Mouse (Mus musculus): ENCODE data around the gene Gspt1. TPM values are rescaled to one million over a fixed set of nuclear protein-coding genes. Genes with fewer than 3 reads are reported as not detected.
A peak's percentile ranks its signal among the peaks of the same experiment; 100 is the strongest.

Gspt1 gene
- polyA plus RNA-seq, 1 experiment from 2014 or later: 53.0 TPM

GRCm38 (mm10) chr16:11242401-11242800 is 11.7 kb downstream of the Gspt1 start:
- H3K4me1 ChIP-seq (ENCODE audit: control insufficient read depth, insufficient read depth, low read length): peaks cover 13% of the 10 kb centered on the region
- no peak overlapping the region for H3K4me2 ChIP-seq (ENCODE audit: low read depth, low read length)
- no peak for ATAC-seq
- no peaks in the 10 kb centered on the region for H3K9me3 ChIP-seq (ENCODE audit: control insufficient read depth, low read length)
- no peak overlapping the region for H3K9ac ChIP-seq (ENCODE audit: low read depth, low read length)
- WGBS: 79% methylated on average over 1 of the region's 1 CpGs
- peaks cover 3% of the 10 kb centered on the region; the same call in 1 of the 2 replicates for H3K36me3 ChIP-seq (ENCODE audit: control insufficient read depth, insufficient read depth, low read length)
- H3K4me3 ChIP-seq (ENCODE audit: low read length): no peak overlapping the region
- H3K27me3 ChIP-seq (replicated peaks; ENCODE audit: control insufficient read depth, insufficient read depth, low read length): no peaks in the 10 kb centered on the region
- H3K27ac ChIP-seq (ENCODE audit: low read length): no peak overlapping the region

DNA sequence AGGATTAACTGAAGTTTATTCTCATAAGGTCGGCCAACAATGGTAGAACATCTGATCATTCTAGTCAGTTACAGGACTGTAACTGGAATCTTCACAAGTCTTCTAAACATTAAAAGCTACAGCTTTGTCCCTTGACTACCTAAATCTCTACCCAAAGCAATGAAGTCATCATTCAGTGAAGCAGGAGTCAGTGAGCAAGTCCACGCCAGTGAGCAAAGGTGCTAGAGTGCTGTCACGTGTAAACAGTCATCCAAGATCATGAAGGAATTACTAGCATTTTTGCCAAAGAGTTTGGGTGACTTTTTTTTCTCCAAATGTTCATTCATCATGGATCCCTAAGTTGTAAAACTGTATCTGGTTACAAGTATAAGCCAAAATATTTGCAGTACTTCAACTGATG is 36.3 kb downstream of the Gspt1 start:
- H3K4me2 ChIP-seq (ENCODE audit: low read depth, low read length): no peak overlapping the region
- H3K4me1 ChIP-seq (ENCODE audit: control insufficient read depth, insufficient read depth, low read length): no peaks in the 10 kb centered on the region
- 82% methylated on average over 3 of the region's 3 CpGs for WGBS
- H3K27me3 ChIP-seq (replicated peaks; ENCODE audit: control insufficient read depth, insufficient read depth, low read length): no peaks in the 10 kb centered on the region
- no peak overlapping the region for H3K9ac ChIP-seq (ENCODE audit: low read depth, low read length)
- H3K36me3 ChIP-seq (ENCODE audit: control insufficient read depth, insufficient read depth, low read length): peaks cover 6% of the 10 kb centered on the region; the same call in 1 of the 2 replicates
- no peaks in the 10 kb centered on the region for H3K9me3 ChIP-seq (ENCODE audit: control insufficient read depth, low read length)
- no peak overlapping the region for H3K27ac ChIP-seq (ENCODE audit: low read length)
- H3K4me3 ChIP-seq (ENCODE audit: low read length): no peak overlapping the region
- ATAC-seq: no peak

- ATAC-seq: peak; percentile 57
Measured at GRCm38 (mm10) chr16:11203600-11204390, 50.3 kb downstream of the Gspt1 start.

GRCm38 (mm10) chr16:11202571-11203554 is 51.3 kb downstream of the Gspt1 start, which contains the start of gene Rsl1d1:
TSS of gene Rsl1d1 (minus strand) at chr16:11203331.
- H3K36me3 ChIP-seq (ENCODE audit: control insufficient read depth, insufficient read depth, low read length): 0 out of 2 replicates have a peak, but pooled peaks cover 5% of the 10 kb centered on the region

More at GRCm38 (mm10) chr16:11203600-11204390, 50.3 kb downstream of the Gspt1 start:
- peaks cover 10% of the 10 kb centered on the region for H3K4me1 ChIP-seq (ENCODE audit: control insufficient read depth, insufficient read depth, low read length)
- H3K9ac ChIP-seq (ENCODE audit: low read depth, low read length): peak overlapping the region; percentile 78
- H3K9me3 ChIP-seq (ENCODE audit: control insufficient read depth, low read length): no peaks in the 10 kb centered on the region
- H3K27me3 ChIP-seq (replicated peaks; ENCODE audit: control insufficient read depth, insufficient read depth, low read length): no peaks in the 10 kb centered on the region
- WGBS: 5% methylated on average over 24 of the region's 24 CpGs
- H3K4me2 ChIP-seq (ENCODE audit: low read depth, low read length): peak overlapping the region; percentile 80
- H3K27ac ChIP-seq (ENCODE audit: low read length): peak overlapping the region; percentile 49
- H3K4me3 ChIP-seq (ENCODE audit: low read length): peak overlapping the region; percentile 65
- no peaks in the 10 kb centered on the region for H3K36me3 ChIP-seq (ENCODE audit: control insufficient read depth, insufficient read depth, low read length)

DNA sequence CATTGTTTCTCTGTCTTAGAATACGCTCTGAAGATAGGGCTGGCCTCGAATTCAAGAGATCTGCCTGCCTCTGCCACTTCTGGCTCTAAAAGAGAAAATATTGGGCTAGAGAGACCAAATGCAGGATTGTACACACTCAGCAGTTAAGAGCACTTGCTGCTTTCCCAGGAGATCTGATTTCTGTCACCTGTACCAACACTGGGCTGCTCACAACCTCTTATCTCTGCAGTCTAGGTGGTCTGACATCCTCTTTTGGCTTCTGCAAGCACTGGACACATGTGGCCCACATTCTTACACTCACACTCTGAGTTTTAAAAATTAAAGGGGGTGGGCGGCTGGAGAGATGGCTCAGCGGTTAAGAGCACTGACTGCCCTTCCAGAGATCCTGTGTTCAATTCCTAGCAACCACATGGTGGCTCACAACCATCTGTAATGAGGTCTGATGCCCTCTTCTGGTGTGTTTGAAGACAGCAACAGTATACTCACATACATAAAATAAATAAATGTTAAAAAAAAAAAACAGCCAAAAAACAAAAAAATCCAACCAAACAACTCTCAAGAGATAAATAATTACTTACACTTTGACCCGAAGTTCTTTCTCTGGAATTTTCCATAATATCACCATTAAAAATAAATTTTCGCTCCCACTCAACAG is 52.3 kb downstream of the Gspt1 start:
- Histone ChIP-seq H3K27me3 (replicated peaks; ENCODE audit: control insufficient read depth, insufficient read depth, low read length) (no peaks in the 10 kb centered on the region), H3K27ac (ENCODE audit: low read length) (no peak overlapping the region), H3K36me3 (ENCODE audit: control insufficient read depth, insufficient read depth, low read length) (0 out of 2 replicates have a peak, but pooled peaks cover 5% of the 10 kb centered on the region), H3K9me3 (ENCODE audit: control insufficient read depth, low read length) (no peaks in the 10 kb centered on the region), H3K4me2 (ENCODE audit: low read depth, low read length) (peak overlapping the region; percentile 90), H3K9ac (ENCODE audit: low read depth, low read length) (no peak overlapping the region), H3K4me1 (ENCODE audit: control insufficient read depth, insufficient read depth, low read length) (peaks cover 10% of the 10 kb centered on the region), H3K4me3 (ENCODE audit: low read length) (peak overlapping the region; percentile 65)
- WGBS: 68% methylated on average over 6 of the region's 6 CpGs
- no peak for ATAC-seq

More at GRCm38 (mm10) chr16:11202571-11203554, 51.3 kb downstream of the Gspt1 start, which contains the start of gene Rsl1d1:
- peak within 1 kb of the TSS; percentile 90 for H3K4me2 ChIP-seq (ENCODE audit: low read depth, low read length)
- H3K4me1 ChIP-seq (ENCODE audit: control insufficient read depth, insufficient read depth, low read length): peaks cover 10% of the 10 kb centered on the region
- H3K9me3 ChIP-seq (ENCODE audit: control insufficient read depth, low read length): no peaks in the 10 kb centered on the region
- WGBS: under 1% methylated on average over 68 of the region's 68 CpGs
- H3K27me3 ChIP-seq (replicated peaks; ENCODE audit: control insufficient read depth, insufficient read depth, low read length): no peaks in the 10 kb centered on the region
- peak within 1 kb of the TSS; percentile 78 for H3K9ac ChIP-seq (ENCODE audit: low read depth, low read length)
- peak within 1 kb of the TSS; percentile 65 for H3K4me3 ChIP-seq (ENCODE audit: low read length)
- H3K27ac ChIP-seq (ENCODE audit: low read length): peak within 1 kb of the TSS; percentile 78
- ATAC-seq: peak; percentile 99

DNA sequence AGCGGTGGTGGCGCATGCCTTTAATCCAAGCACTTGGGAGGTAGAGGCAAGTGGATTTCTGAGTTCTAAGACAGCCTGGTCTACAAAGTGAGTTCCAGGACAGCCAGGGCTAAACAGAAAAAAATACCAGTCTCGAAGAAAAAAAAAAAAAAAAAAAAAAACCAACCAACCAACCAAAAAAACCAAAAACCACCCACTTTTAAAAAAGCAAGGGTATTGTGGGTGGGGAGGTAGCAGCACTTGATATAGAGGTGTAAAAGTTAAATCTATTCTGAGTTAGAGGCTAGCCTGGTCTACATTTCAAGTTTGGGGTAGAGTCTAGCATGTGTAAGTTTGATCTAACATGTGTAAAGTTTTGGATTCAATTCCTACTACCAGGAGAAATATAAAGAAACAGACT is 53.9 kb downstream of the Gspt1 start:
- H3K4me3 ChIP-seq (ENCODE audit: low read length): no peak overlapping the region
- H3K9ac ChIP-seq (ENCODE audit: low read depth, low read length): no peak overlapping the region
- H3K9me3 ChIP-seq (ENCODE audit: control insufficient read depth, low read length): no peaks in the 10 kb centered on the region
- H3K4me1 ChIP-seq (ENCODE audit: control insufficient read depth, insufficient read depth, low read length): peaks cover 10% of the 10 kb centered on the region
- WGBS: 93% methylated on average over 3 of the region's 3 CpGs
- peaks cover 13% of the 10 kb centered on the region; the same call in 1 of the 2 replicates for H3K36me3 ChIP-seq (ENCODE audit: control insufficient read depth, insufficient read depth, low read length)
- ATAC-seq: no peak
- no peak overlapping the region for H3K4me2 ChIP-seq (ENCODE audit: low read depth, low read length)
- no peaks in the 10 kb centered on the region for H3K27me3 ChIP-seq (replicated peaks; ENCODE audit: control insufficient read depth, insufficient read depth, low read length)
- H3K27ac ChIP-seq (ENCODE audit: low read length): no peak overlapping the region

GRCm38 (mm10) chr16:11198467-11198866 is 55.7 kb downstream of the Gspt1 start:
- ATAC-seq: no peak
- Histone ChIP-seq H3K9ac (ENCODE audit: low read depth, low read length) (no peak overlapping the region), H3K36me3 (ENCODE audit: control insufficient read depth, insufficient read depth, low read length) (peaks cover 24% of the 10 kb centered on the region), H3K4me3 (ENCODE audit: low read length) (no peak overlapping the region), H3K4me2 (ENCODE audit: low read depth, low read length) (no peak overlapping the region), H3K27ac (ENCODE audit: low read length) (no peak overlapping the region), H3K27me3 (replicated peaks; ENCODE audit: control insufficient read depth, insufficient read depth, low read length) (no peaks in the 10 kb centered on the region), H3K9me3 (ENCODE audit: control insufficient read depth, low read length) (no peaks in the 10 kb centered on the region), H3K4me1 (ENCODE audit: control insufficient read depth, insufficient read depth, low read length) (no peaks in the 10 kb centered on the region; the same call in 1 of the 2 replicates)
- WGBS: 64% methylated on average over 2 of the region's 2 CpGs

GRCm38 (mm10) chr16:11197052-11197451 is 57.1 kb downstream of the Gspt1 start:
- peaks cover 30% of the 10 kb centered on the region for H3K36me3 ChIP-seq (ENCODE audit: control insufficient read depth, insufficient read depth, low read length)
- no peaks in the 10 kb centered on the region for H3K27me3 ChIP-seq (replicated peaks; ENCODE audit: control insufficient read depth, insufficient read depth, low read length)
- H3K4me2 ChIP-seq (ENCODE audit: low read depth, low read length): no peak overlapping the region
- H3K9me3 ChIP-seq (ENCODE audit: control insufficient read depth, low read length): no peaks in the 10 kb centered on the region
- no peak overlapping the region for H3K9ac ChIP-seq (ENCODE audit: low read depth, low read length)
- ATAC-seq: no peak
- H3K4me1 ChIP-seq (ENCODE audit: control insufficient read depth, insufficient read depth, low read length): no peaks in the 10 kb centered on the region; the same call in 1 of the 2 replicates
- 90% methylated on average over 4 of the region's 4 CpGs for WGBS
- no peak overlapping the region for H3K4me3 ChIP-seq (ENCODE audit: low read length)
- H3K27ac ChIP-seq (ENCODE audit: low read length): no peak overlapping the region

All from intestine, embryonic 16.5 days (tissue).